Mouse (Mus musculus): ENCODE measurements around the gene Olfr1382. TPM values are rescaled to one million over a fixed set of nuclear protein-coding genes. Genes with fewer than 3 reads are reported as not detected.
"Not testable (repeated sequence)": the region's sequence is repeated elsewhere in the genome, so short reads cannot be mapped to it uniquely, and the experiment has no call there.

The Olfr1382 gene
- not detected in 2 replicates for polyA plus RNA-seq (2015; fragmentation: Nextera tagmentation; extraction: Ambion mirVana)

GRCm38 (mm10) chr11:49527947-49528346 lies at the start of gene Olfr1382:
Gene Olfr1382 (plus strand): TSS chr11:49528247.
- Histone ChIP-seq H3K4me3 (replicated peaks) (no peak within 1 kb of the TSS), H3K27ac (no peak within 1 kb of the TSS), H3K36me3 (no peaks in the 10 kb centered on the region), H3K9me3 (no peaks in the 10 kb centered on the region), H3K4me2 (no peak within 1 kb of the TSS), H3K27me3 (replicated peaks) (no peaks in the 10 kb centered on the region), H3K4me1 (no peaks in the 10 kb centered on the region), H3K9ac (no peak within 1 kb of the TSS)
- WGBS, result 82% methylated on average over 3 of the region's 3 CpGs
- no peak for ATAC-seq (ENCODE audit: insufficient read depth, low FRiP score, low read depth)

DNA sequence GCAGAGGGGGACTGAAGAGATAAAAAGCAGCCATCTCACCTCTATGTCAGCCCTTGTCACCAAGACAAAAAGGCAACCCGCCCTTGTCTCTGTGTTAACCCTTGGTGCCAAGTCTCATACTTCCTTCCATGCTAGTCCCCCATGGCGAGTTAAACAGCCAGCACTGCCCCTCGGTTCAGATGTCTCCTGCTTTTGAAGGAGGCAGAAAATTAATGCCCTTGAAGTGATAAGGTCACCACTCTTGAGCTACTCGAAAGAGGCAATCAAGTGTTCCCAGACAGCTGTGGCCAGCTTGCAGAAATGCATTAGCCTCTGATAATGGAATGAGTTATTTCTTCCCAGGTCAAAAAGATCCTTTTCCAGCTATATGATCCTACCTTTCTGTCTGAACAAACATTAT lies 42.1 kb upstream of the Olfr1382 start:
- ATAC-seq (ENCODE audit: insufficient read depth, low FRiP score, low read depth), result no peak
- WGBS, result 34% methylated on average over 4 of the region's 4 CpGs
- Histone ChIP-seq H3K36me3 (no peaks in the 10 kb centered on the region), H3K9ac (no peak overlapping the region), H3K9me3 (no peaks in the 10 kb centered on the region), H3K4me2 (no peak overlapping the region), H3K4me1 (no peaks in the 10 kb centered on the region), H3K4me3 (replicated peaks) (no peak overlapping the region), H3K27me3 (replicated peaks) (no peaks in the 10 kb centered on the region), H3K27ac (no peak overlapping the region)

- not testable (repeated sequence) for H3K9me3 ChIP-seq; H3K4me3 ChIP-seq (replicated peaks); H3K27me3 ChIP-seq (replicated peaks); ATAC-seq (ENCODE audit: insufficient read depth, low FRiP score, low read depth); H3K4me1 ChIP-seq; H3K4me2 ChIP-seq; H3K9ac ChIP-seq; H3K27ac ChIP-seq; H3K36me3 ChIP-seq
- 81% methylated on average over 1 of the region's 1 CpGs for WGBS
Observed at GRCm38 (mm10) chr11:49488770-49489169, 39.3 kb upstream of the Olfr1382 start, which contains the start of gene Olfr1385. Gene Olfr1385 (plus strand): TSS chr11:49489070.

- H3K27ac ChIP-seq, result no peak overlapping the region
- no peak overlapping the region for H3K4me3 ChIP-seq (replicated peaks)
- ATAC-seq (ENCODE audit: insufficient read depth, low FRiP score, low read depth), result no peak
- 68% methylated on average over 5 of the region's 5 CpGs for WGBS
- no peaks in the 10 kb centered on the region for H3K4me1 ChIP-seq
- H3K4me2 ChIP-seq, result no peak overlapping the region
- no peak overlapping the region for H3K9ac ChIP-seq
- no peaks in the 10 kb centered on the region for H3K27me3 ChIP-seq (replicated peaks)
- H3K36me3 ChIP-seq, result no peaks in the 10 kb centered on the region
- no peaks in the 10 kb centered on the region for H3K9me3 ChIP-seq
Observed at GRCm38 (mm10) chr11:49518086-49518485, 10.0 kb upstream of the Olfr1382 start.

GRCm38 (mm10) chr11:49519348-49519747 lies 8.7 kb upstream of the Olfr1382 start, which contains the start of gene Olfr1383:
Gene Olfr1383 (plus strand): TSS chr11:49519648.
- Histone ChIP-seq H3K4me2 (no peak within 1 kb of the TSS), H3K27ac (no peak within 1 kb of the TSS), H3K36me3 (no peaks in the 10 kb centered on the region), H3K9me3 (no peaks in the 10 kb centered on the region), H3K4me3 (replicated peaks) (no peak within 1 kb of the TSS), H3K27me3 (replicated peaks) (no peaks in the 10 kb centered on the region), H3K9ac (no peak within 1 kb of the TSS), H3K4me1 (no peaks in the 10 kb centered on the region)
- ATAC-seq (ENCODE audit: insufficient read depth, low FRiP score, low read depth), result no peak

- no peak for ATAC-seq (ENCODE audit: insufficient read depth, low FRiP score, low read depth)
- no peaks in the 10 kb centered on the region for H3K9me3 ChIP-seq
Observed at GRCm38 (mm10) chr11:49532761-49533160, 4.7 kb downstream of the Olfr1382 start.

DNA sequence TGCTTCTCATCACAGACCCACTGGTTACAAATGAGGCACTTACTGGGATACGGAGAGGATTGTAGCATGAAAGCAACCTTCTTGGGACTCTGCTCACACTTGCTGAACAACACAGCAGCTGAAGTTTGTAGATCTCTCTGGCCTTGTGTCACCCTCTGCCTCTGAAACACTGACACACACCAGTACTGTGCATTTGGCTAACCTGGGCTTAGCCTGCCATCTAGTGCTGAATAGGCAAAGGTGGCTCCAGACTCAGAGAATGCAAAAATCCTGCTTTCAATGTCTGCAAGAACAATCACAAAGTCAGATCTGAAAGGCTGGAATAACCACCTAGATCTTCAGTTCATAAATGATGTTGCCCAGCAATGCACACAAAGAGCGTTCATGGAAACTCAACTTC lies 8.6 kb downstream of the Olfr1382 start:
- H3K36me3 ChIP-seq; H3K27me3 ChIP-seq (replicated peaks); H3K9ac ChIP-seq; ATAC-seq (ENCODE audit: insufficient read depth, low FRiP score, low read depth); H3K4me3 ChIP-seq (replicated peaks); H3K4me2 ChIP-seq; H3K9me3 ChIP-seq; H3K27ac ChIP-seq; H3K4me1 ChIP-seq: not testable (repeated sequence)
- 68% methylated on average over 2 of the region's 2 CpGs for WGBS

More at GRCm38 (mm10) chr11:49532761-49533160, 4.7 kb downstream of the Olfr1382 start:
- no peak overlapping the region for H3K4me3 ChIP-seq (replicated peaks)
- H3K9ac ChIP-seq, result no peak overlapping the region
- no peaks in the 10 kb centered on the region for H3K36me3 ChIP-seq
- no peak overlapping the region for H3K4me2 ChIP-seq
- H3K4me1 ChIP-seq, result no peaks in the 10 kb centered on the region
- H3K27me3 ChIP-seq (replicated peaks), result no peaks in the 10 kb centered on the region
- no peak overlapping the region for H3K27ac ChIP-seq

GRCm38 (mm10) chr11:49543149-49543548 lies 15.1 kb downstream of the Olfr1382 start, which contains the start of gene Olfr1381:
Gene Olfr1381 (plus strand): TSS chr11:49543449.
- WGBS, result 73% methylated on average over 3 of the region's 3 CpGs
- not testable (repeated sequence) for H3K4me1 ChIP-seq

DNA sequence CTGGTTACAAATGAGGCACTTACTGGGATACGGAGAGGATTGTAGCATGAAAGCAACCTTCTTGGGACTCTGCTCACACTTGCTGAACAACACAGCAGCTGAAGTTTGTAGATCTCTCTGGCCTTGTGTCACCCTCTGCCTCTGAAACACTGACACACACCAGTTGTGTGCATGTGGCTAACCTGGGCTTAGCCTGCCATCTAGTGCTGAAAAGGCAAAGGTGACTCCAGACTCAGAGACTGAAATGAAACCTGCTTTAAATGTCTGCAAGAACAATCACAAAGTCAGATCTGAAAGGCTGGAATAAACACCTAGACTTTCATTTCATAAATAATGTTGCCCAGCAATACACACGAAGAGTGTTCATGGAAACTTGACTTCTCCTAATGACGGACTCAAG lies 26.0 kb downstream of the Olfr1382 start:
- 60% methylated on average over 3 of the region's 3 CpGs for WGBS
- not testable (repeated sequence) for H3K27ac ChIP-seq; H3K9me3 ChIP-seq; H3K4me2 ChIP-seq; ATAC-seq (ENCODE audit: insufficient read depth, low FRiP score, low read depth); H3K36me3 ChIP-seq; H3K9ac ChIP-seq; H3K4me1 ChIP-seq; H3K27me3 ChIP-seq (replicated peaks); H3K4me3 ChIP-seq (replicated peaks)

More at GRCm38 (mm10) chr11:49543149-49543548, 15.1 kb downstream of the Olfr1382 start, which contains the start of gene Olfr1381:
- H3K4me3 ChIP-seq (replicated peaks); H3K36me3 ChIP-seq; ATAC-seq (ENCODE audit: insufficient read depth, low FRiP score, low read depth); H3K27me3 ChIP-seq (replicated peaks); H3K9me3 ChIP-seq; H3K9ac ChIP-seq; H3K4me2 ChIP-seq; H3K27ac ChIP-seq: not testable (repeated sequence)

DNA sequence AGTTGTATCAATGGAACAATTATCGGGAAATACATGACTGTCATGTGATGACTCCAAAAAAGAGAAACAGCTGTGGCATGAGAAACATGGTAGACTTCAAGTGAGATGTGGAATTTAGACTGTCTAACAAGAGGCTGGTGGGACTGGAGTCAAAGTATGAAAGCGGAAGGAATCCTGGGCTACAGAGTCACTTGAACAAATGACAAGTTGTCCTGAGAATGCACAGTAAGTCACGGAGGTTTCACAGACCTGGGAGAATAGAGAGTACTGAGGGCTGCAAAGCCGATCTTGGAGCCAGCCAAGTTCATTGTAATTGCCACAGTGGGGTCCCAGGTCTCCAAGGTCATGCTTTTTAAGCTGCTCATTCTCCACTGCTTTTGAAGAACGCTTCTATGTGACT lies 28.5 kb downstream of the Olfr1382 start, which contains the start of gene Olfr1380:
Olfr1380 (plus strand) TSS at position 301 of the 400 bp plus-strand sequence.
- not testable (repeated sequence) for ATAC-seq (ENCODE audit: insufficient read depth, low FRiP score, low read depth); H3K27me3 ChIP-seq (replicated peaks); H3K4me1 ChIP-seq; H3K36me3 ChIP-seq; H3K27ac ChIP-seq; H3K9ac ChIP-seq; H3K4me2 ChIP-seq; H3K9me3 ChIP-seq; H3K4me3 ChIP-seq (replicated peaks)
- WGBS, result 75% methylated on average over 5 of the region's 5 CpGs

GRCm38 (mm10) chr11:49575054-49575453 lies 47.0 kb downstream of the Olfr1382 start:
- ATAC-seq (ENCODE audit: insufficient read depth, low FRiP score, low read depth); H3K36me3 ChIP-seq; H3K4me1 ChIP-seq; H3K9ac ChIP-seq; H3K27ac ChIP-seq; H3K4me2 ChIP-seq; H3K27me3 ChIP-seq (replicated peaks); H3K9me3 ChIP-seq; H3K4me3 ChIP-seq (replicated peaks): not testable (repeated sequence)
- 38% methylated on average over 2 of the region's 2 CpGs for WGBS

DNA sequence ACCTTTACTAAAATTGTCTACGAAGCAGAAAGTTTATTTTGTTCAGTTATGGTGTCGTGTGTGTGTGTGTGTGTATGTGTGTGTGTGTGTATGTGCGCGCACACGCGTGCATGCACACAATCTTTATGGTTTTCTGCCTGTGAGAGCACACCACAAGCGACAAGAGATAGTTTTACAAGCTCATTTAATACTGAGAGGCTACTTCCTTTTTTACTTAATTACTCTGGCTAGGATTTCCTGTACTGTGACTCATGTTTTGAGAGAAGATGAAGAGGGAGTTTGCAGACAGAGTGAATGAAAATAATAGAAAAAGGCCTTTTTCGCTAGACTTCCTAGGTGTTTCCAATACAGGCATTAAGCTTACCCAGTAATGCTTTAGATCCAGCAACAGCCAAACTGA lies 52.4 kb downstream of the Olfr1382 start:
- 76% methylated on average over 8 of the region's 8 CpGs for WGBS
- H3K4me3 ChIP-seq (replicated peaks); H3K9me3 ChIP-seq: not testable (repeated sequence)

More for the DNA sequence above, 52.4 kb downstream of the Olfr1382 start:
- H3K4me1 ChIP-seq; H3K27me3 ChIP-seq (replicated peaks); H3K36me3 ChIP-seq; H3K9ac ChIP-seq; H3K4me2 ChIP-seq; ATAC-seq (ENCODE audit: insufficient read depth, low FRiP score, low read depth); H3K27ac ChIP-seq: not testable (repeated sequence)
